Mouse (Mus musculus): ENCODE results near the gene Ror2.

DNA sequence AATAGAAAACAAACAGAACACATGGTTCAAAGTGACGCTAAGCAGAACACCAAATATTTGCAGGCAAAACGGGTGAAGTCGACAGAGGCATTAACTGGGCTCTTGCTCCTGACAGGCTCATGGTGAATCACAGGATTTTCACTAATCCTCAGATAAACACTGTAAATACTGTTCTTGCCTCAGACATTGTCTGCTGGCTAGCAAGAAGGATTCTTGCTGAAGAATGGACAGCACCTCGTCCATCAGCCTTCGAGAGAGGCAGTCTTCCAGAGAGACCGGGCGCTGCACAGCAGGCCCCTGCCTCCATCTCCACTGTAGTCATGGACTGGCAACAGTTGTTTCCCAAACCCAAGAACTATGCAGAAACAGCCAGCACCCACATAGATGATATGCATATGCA lies 110.9 kb downstream of the Ror2 start:
- no peak for TF ChIP-seq HCFC1 (IDR thresholded peaks at IDR 0.05; ENCODE audit: borderline replicate concordance, insufficient read depth, low read length)
- no peak for TF ChIP-seq ZNF384 (IDR thresholded peaks at IDR 0.05; ENCODE audit: low read depth, low read length)
- TF ChIP-seq MAFK (IDR thresholded peaks at IDR 0.05; ENCODE audit: insufficient read depth, low read depth, low read length): no peak
- no peak for TF ChIP-seq CHD2 (IDR thresholded peaks at IDR 0.05; ENCODE audit: low read depth, low read length)
- no peak for TF ChIP-seq ZC3H11A (IDR thresholded peaks at IDR 0.05; ENCODE audit: borderline replicate concordance, low read depth, low read length)

All from ES-E14 (cell line).